Mouse (Mus musculus) lung, embryonic 14.5 days (tissue): ENCODE data around the gene Kirrel3. TPM values are rescaled to one million over a fixed set of nuclear protein-coding genes. Genes with fewer than 3 reads are reported as not detected.

Experiments used
- ATAC-seq: fragments of 200-750 bp; cut with Nextera tagmentation; 2 replicates; pipeline ENCODE4 v1.8.0; 2017; ENCODE audit warnings: mild to moderate bottlenecking, moderate TSS enrichment, moderate library complexity; ENCODE audit not compliant: insufficient read depth
- DNase-seq: peaks from one replicate; pipeline ENCODE4 v3.0.0-alpha.2; 2015
- H3K27ac ChIP-seq: fragments of 300-500 bp; sonication (generic); 2 replicates; pipeline ENCODE4 v1.5.1; 2014; ENCODE audit warnings: low read depth, mild to moderate bottlenecking, moderate library complexity
- H3K27me3 ChIP-seq: fragments of 300-500 bp; sonication (generic); 2 replicates; pipeline ENCODE4 v1.6.1; 2014; ENCODE audit warnings: low read length, control low read depth; ENCODE audit not compliant: insufficient read depth
- H3K36me3 ChIP-seq: fragments of 300-500 bp; sonication (generic); 2 replicates; pipeline ENCODE4 v1.6.1; 2014; ENCODE audit warnings: control low read depth; ENCODE audit not compliant: insufficient read depth
- H3K4me1 ChIP-seq: fragments of 300-500 bp; sonication (generic); 2 replicates; pipeline ENCODE4 v1.6.1; 2014; ENCODE audit warnings: antibody characterized with exemption, control low read depth; ENCODE audit not compliant: insufficient read depth
- H3K4me2 ChIP-seq: fragments of 300-500 bp; sonication (generic); 2 replicates; pipeline ENCODE4 v1.6.1; 2014; ENCODE audit warnings: mild to moderate bottlenecking
- H3K4me3 ChIP-seq: fragments of 300-500 bp; sonication (generic); 2 replicates; pipeline ENCODE4 v1.5.1; 2014; ENCODE audit warnings: low read depth, low read length
- H3K9ac ChIP-seq: fragments of 300-500 bp; sonication (generic); 2 replicates; pipeline ENCODE4 v1.6.1; 2014
- H3K9me3 ChIP-seq: fragments of 300-500 bp; sonication (generic); 2 replicates; pipeline ENCODE4 v1.6.1; 2016; ENCODE audit warnings: low read depth, low read length, control low read depth
- CTCF ChIP-seq: IDR thresholded peaks from 2 replicates; pipeline ENCODE4 v1.5.1; 2016; ENCODE audit warnings: antibody characterized with exemption, low read depth
- WGBS: fragments of 180-500 bp; shearing (Covaris S2); extraction: QIAGEN DNeasy Blood & Tissue Kit; methylation state at CpG from one replicate; pipeline ENCODE4 v1.1.7; 2014; 5-methylcytosine and 5-hydroxymethylcytosine counted together
- polyA plus RNA-seq: library from polyadenylated mRNA; unstranded; fragments of >200 nt; fragmentation: Nextera tagmentation; extraction: Ambion mirVana; gene quantifications from 2 replicates; pipeline ENCODE4 v1.2.1, GENCODE M21; 2014

The Kirrel3 gene
- polyA plus RNA-seq, 1 experiment from 2014 or later: 1.4 TPM

DNA sequence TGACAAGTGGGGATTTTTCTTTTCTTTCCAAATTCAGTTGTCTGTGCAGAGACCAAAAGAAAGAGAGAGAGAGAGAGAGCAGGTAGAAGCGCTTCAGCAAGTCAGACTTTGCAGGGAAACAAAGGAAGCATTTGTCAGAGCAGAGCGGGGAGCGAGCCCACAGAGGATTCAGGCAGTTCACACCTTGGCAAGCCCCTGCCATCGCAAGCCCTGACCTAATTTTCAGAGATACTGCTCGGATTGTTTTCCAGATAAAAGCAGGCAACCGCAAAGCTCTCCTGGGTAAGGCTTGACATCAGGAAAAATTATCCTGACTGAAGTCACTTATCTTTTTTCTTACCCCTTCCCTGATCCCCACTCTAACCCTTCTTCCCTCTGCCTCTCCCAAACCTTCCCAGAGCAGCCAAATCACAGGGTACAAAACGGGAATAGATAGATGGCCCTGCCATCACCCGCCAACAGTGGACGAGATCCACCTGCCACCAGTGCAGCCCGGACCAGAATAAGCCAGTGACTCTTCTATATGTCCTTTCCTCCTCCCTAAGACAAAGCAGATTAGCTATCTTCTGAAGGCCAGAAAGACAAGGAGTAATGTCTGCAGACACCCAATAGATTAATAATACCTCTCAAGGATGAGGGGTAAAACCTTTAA, 332.8 kb downstream of the Kirrel3 start:
- Histone ChIP-seq H3K4me1 (no peaks in the 10 kb centered on the region), H3K27ac (no peak overlapping the region), H3K9ac (no peak overlapping the region), H3K4me2 (no peak overlapping the region), H3K9me3 (no peaks in the 10 kb centered on the region), H3K27me3 (no peaks in the 10 kb centered on the region), H3K36me3 (no peaks in the 10 kb centered on the region), H3K4me3 (no peak overlapping the region)
- DNase-seq: no peak
- no peak for ATAC-seq
- TF ChIP-seq CTCF: no peak
- 12% methylated on average over 10 of the region's 10 CpGs for WGBS

DNA sequence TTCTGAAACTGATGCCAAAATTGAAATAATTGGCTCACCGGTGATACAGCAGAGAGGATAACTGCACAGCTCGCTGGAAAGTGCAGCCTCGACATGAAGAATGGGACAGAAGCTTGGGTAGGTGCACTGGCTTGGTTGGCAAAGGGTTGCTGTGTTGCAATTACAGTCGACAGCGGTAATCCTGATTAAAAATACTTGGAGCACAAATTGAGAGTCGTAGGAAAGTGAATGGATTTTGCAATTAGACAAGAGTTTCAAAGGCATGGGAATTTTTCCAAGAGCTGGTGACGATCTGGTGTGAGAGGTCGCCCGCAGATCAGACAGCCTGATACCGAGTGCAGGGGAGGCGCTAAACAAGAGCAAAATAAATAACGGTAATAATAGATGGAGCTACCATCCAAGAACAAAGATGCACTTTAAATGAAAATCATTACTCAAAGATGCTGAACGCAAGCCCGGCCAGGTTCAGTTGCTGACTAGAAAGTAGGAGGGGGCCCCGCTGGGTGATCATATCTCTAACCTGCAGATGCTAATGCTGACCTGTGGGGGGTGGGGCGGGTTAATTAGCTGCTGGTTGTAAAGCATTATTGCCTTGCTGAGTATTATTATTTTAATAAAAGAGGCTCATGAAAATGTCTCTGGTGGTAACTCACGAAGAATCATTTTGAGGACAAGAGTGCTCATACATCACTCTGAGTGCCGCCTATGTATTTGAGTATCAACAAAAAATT, 338.8 kb downstream of the Kirrel3 start:
- Histone ChIP-seq H3K9me3 (no peaks in the 10 kb centered on the region), H3K4me1 (no peaks in the 10 kb centered on the region), H3K36me3 (no peaks in the 10 kb centered on the region), H3K27ac (no peak overlapping the region), H3K27me3 (no peaks in the 10 kb centered on the region), H3K4me2 (no peak overlapping the region), H3K9ac (no peak overlapping the region), H3K4me3 (no peak overlapping the region)
- WGBS: 73% methylated on average over 18 of the region's 18 CpGs
- no peak for TF ChIP-seq CTCF
- ATAC-seq (no peak), DNase-seq (no peak)

DNA sequence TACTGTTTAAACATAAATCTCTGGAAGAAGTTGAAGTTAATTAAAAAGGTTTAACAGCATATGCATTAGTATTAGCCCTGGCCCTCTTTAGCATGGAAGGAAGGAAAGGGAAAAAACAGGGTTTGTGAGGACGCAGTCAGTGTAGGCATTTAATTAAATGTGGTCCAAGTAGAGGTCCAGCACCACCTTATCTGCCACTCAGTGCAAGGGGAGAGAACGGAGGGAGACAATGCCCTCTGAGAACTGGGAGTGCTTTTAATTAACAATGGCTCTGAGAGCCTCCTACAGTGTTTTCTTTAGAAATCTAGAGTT, 339.4 kb downstream of the Kirrel3 start:
- no peaks in the 10 kb centered on the region for H3K9me3 ChIP-seq
- no peak for DNase-seq
- H3K27me3 ChIP-seq: no peaks in the 10 kb centered on the region
- H3K4me3 ChIP-seq: no peak overlapping the region
- H3K36me3 ChIP-seq: no peaks in the 10 kb centered on the region
- H3K9ac ChIP-seq: no peak overlapping the region
- no peak overlapping the region for H3K4me2 ChIP-seq
- ATAC-seq: no peak
- no peak overlapping the region for H3K27ac ChIP-seq
- 56% methylated on average over 2 of the region's 2 CpGs for WGBS
- H3K4me1 ChIP-seq: no peaks in the 10 kb centered on the region
- no peak for TF ChIP-seq CTCF

DNA sequence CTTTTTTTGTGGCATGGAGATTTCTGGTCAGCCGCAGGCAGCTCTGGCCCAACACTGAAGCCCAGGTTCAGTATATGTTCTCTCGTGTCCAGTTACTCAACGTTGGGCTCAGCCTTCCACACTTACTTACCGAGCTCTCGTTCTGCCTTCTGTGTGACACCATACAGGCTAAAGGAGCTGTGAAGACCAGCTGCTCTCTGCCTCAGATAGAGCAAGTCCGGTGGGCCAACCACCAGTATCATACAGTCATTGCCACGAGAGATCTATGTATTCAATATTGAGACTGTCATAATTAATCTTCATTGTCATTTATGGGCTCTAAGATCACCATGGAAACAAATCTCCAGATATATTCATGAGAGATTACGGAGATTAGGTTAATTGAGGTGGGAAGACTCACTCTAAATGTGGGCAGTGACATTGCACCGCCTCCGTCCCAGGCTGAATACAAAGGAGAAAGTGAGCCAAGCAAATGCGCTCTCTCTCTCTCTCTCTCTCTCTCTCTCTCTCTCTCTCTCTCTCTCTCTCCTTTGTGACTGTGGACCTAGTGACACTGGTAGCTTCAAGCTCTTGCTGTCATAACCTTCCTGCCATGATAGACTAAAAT, 339.8 kb downstream of the Kirrel3 start:
- no peak overlapping the region for H3K4me2 ChIP-seq
- no peaks in the 10 kb centered on the region for H3K4me1 ChIP-seq
- H3K27ac ChIP-seq: no peak overlapping the region
- ATAC-seq (no peak), DNase-seq (no peak)
- no peaks in the 10 kb centered on the region for H3K36me3 ChIP-seq
- H3K27me3 ChIP-seq: no peaks in the 10 kb centered on the region
- 69% methylated on average over 11 of the region's 11 CpGs for WGBS
- no peak overlapping the region for H3K4me3 ChIP-seq
- TF ChIP-seq CTCF: no peak
- no peaks in the 10 kb centered on the region for H3K9me3 ChIP-seq
- H3K9ac ChIP-seq: no peak overlapping the region

DNA sequence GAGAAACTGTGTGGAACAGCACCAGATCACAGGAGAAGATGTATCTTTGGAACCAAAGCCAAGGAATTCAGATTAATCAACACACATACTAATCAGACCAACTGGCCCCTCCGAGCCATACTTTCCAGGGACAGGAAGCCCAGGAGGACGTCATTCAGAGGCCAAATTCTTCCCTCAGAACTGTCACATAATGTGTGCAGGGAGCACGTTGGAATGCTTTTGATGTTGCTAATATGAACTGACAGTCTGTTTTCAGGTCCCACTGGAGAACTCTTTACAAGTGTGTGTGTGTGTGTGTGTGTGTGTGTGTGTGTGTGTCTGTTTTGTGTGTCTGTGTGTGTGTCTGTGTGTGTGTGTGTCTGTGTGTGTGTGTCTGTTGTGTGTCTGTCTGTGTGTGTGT, 345.0 kb downstream of the Kirrel3 start:
- no peak for DNase-seq
- H3K4me1 ChIP-seq: no peaks in the 10 kb centered on the region
- no peak for TF ChIP-seq CTCF
- no peak overlapping the region for H3K9ac ChIP-seq
- no peaks in the 10 kb centered on the region for H3K27me3 ChIP-seq
- 21% methylated on average over 3 of the region's 3 CpGs for WGBS
- H3K4me2 ChIP-seq: no peak overlapping the region
- no peaks in the 10 kb centered on the region for H3K9me3 ChIP-seq
- H3K27ac ChIP-seq: no peak overlapping the region
- no peak overlapping the region for H3K4me3 ChIP-seq
- ATAC-seq: no peak
- no peaks in the 10 kb centered on the region for H3K36me3 ChIP-seq

DNA sequence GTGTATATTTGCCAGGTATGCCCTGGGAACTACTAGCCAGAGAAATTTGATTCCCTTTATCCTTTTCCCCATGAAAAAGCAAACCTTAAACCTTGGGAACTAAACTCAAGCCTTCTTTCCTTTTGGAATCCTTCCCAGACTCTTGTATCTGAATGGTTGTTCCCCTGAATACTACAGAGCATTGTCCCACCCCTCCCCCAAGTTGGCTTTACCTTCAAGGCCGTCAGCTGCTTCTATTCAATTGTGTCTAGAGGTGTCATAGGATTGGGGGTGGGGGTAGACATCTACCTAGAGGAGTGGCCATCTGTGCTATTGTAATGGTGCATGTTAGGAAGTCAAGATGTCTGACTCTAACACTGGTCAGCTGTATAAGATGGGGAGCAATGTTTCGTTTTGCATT, 351.1 kb downstream of the Kirrel3 start:
- Histone ChIP-seq H3K9ac (no peak overlapping the region), H3K9me3 (no peaks in the 10 kb centered on the region), H3K4me1 (no peaks in the 10 kb centered on the region), H3K4me3 (no peak overlapping the region), H3K27me3 (no peaks in the 10 kb centered on the region), H3K4me2 (no peak overlapping the region), H3K36me3 (no peaks in the 10 kb centered on the region), H3K27ac (no peak overlapping the region)
- no peak for ATAC-seq
- no peak for DNase-seq
- 57% methylated on average over 2 of the region's 2 CpGs for WGBS
- TF ChIP-seq CTCF: no peak

DNA sequence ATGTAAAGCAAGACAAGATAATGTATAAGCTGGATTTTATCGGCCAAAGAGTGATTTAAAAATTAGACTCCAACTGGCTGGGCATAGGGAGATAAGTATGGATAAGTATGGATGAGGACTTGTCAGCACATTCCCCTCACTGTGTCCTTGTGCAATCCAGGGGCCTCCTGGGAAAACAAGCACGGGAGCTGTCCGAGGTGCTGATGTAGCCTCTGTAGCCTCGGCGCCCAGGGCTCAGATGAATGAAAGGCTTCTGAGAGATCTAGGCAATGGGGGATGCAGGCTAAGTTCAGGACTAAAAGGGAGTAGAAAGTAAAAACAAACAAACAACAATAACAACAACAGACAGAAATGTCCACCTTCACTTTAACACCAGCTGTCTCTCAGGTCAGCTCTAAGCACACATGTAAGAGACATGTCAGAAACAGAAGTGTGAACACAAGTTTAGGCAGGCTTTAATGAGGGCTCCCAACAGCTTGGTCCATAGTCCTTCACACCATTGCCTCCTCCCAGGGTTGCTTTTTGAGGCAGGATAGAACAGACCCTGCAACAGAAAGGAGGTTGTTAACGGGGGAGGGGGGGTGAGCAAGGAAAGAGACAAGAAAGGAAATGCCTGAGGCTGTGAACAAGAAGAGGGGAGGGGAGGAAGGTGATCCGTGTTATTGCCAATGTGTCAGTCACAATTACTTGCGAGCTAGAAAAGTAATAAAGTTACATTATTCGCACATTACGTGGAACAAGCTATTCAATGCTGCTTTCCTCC, 352.2 kb downstream of the Kirrel3 start:
- WGBS: 40% methylated on average over 10 of the region's 10 CpGs
- Histone ChIP-seq H3K4me1 (no peaks in the 10 kb centered on the region), H3K4me3 (no peak overlapping the region), H3K36me3 (no peaks in the 10 kb centered on the region), H3K9me3 (no peaks in the 10 kb centered on the region), H3K27me3 (no peaks in the 10 kb centered on the region), H3K4me2 (no peak overlapping the region), H3K27ac (no peak overlapping the region), H3K9ac (no peak overlapping the region)
- peak; percentile 62; the same call in 1 of the 2 replicates for ATAC-seq
- no peak for TF ChIP-seq CTCF
- peak; percentile 89 for DNase-seq
